Mouse (Mus musculus): ENCODE measurements at regions not wholly inside any gene's neighbourhood (a gene's known extent, or its start where the extent isn't known, plus 50 kb on each side); places are given as distances from the start of the nearest gene placed in this dataset.
"Not testable (repeated sequence)": the region's sequence is repeated elsewhere in the genome, so short reads cannot be mapped to it uniquely, and the experiment has no call there.

- no peak for DNase-seq
These were observed 69.4 kb upstream of the Dph6 start for GRCm38 (mm10) chr2:114723971-114724666.

- DNase-seq: no peak
These were observed 72.4 kb upstream of the Dph6 start for GRCm38 (mm10) chr2:114727197-114727596.

GRCm38 (mm10) chr2:114734861-114735569, 80.3 kb upstream of the Dph6 start:
- DNase-seq: no peak

GRCm38 (mm10) chr2:114739421-114740212, 84.9 kb upstream of the Dph6 start:
- DNase-seq: no peak

DNA sequence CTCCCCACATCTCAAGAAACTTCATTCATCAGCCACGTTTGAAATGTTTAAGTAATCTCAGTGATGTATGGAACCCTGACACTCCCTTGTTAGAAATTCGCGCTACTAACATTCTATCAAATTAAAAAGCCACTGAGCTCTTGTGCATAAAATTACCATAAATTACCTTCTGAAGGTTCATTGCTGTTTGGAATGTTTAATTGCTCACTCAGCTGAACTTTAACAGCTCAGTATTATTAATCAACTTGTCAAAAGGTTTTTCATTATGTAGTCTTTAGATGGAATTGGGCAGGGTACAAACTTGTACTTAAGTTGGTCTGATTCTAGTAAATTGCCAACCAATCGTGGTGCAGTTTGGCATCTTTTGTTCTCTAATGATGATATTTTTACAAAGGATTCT, 108.5 kb upstream of the Dph6 start:
- no peak for DNase-seq

DNA sequence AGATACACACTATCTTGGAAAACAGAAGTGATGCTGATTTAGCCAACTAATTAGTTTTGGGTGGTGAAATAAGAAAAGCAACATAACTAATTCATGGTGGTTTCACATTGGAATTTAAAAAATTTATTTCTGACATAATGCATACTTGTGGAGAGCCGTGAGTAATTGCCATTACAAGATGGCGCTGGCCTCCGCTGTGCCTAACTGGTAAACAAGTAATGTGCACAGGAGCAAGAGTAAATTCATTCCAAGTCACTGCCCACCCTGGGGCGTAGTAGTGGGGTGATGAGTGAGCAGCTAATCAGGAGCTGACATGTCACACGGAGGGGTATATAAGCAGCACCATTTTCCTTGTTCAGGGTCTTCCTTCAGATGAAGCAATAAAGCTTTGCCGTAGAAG, 119.0 kb upstream of the Dph6 start:
- not testable (repeated sequence) for DNase-seq

DNA sequence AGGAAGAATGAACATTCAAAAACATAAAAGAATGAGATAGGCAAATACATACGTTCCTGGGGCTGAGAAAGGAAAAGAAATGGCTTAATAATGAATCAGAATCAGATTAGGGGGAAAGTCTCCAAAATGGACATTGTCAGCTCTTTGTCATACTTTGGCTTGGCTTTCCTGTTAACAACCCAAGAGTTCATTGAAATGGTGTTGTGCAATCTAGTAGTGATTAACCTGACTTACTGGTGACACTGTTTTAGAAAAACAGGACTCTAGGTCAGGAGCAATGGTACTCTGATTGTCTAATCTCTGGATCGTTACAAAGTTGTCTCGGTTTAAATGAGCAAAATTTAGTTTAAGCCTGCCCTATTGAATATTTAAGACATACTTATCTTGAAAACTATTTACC, 119.5 kb upstream of the Dph6 start:
- DNase-seq: no peak

DNA sequence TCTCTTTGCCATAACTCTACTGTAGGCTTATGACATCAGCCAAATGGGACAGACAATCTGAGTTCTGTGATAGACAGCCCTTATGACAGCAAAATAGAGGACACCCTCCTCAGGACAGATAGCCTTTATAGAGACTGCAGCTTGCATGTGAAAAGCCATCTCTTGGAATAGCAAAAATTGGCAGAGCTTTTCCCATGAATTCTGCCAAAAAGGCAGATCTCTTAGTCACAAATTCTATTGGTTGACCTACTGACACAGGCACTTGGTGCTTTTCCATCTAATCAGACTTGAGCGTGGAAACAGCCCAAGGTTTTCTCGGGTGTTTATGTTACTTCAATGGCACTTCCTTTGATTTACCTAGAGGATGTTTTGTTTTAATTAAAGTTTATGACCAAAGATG, 120.8 kb upstream of the Dph6 start:
- no peak for DNase-seq

DNA sequence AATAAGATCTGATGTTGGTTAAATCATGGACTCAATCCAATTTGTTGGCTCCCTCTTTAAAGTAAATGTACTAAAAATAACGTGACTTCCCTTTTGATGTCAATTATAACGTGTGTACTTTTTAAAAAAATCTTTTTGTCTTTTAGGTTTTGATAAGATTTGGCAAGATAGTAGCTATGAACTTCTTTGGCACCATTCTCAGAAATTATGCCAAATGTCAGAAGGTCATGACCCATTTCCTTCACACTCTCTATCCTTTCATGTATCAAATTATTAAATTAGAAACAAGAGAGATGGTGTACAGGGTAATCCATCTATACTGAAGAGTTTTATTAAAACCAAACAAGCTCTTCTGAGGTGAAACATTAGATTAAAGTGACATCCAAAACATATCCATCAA, 121.4 kb upstream of the Dph6 start:
- no peak for DNase-seq

DNA sequence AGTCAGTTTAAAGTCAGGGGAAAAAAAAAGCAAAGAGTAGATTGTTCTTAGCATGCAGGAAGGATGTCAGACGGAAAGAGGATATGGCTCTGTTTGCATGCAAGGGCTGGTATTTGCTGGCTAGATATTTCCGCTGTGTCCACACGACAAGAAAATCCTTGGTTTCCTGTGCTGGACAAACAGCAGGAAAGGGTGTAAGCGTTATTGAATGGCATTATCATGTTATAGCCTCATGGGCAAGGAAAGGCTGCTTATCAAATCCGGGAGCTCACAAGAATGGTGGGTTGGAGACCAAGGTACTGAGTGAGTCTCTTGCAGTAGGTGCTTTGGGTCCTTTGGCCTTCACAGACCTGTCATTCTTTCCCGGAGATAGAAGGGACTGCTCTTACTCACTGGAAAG, 127.7 kb upstream of the Dph6 start:
- no peak for DNase-seq

- DNase-seq: peak; percentile 20
These were observed 129.4 kb upstream of the Dph6 start for GRCm38 (mm10) chr2:114784191-114784590.

DNA sequence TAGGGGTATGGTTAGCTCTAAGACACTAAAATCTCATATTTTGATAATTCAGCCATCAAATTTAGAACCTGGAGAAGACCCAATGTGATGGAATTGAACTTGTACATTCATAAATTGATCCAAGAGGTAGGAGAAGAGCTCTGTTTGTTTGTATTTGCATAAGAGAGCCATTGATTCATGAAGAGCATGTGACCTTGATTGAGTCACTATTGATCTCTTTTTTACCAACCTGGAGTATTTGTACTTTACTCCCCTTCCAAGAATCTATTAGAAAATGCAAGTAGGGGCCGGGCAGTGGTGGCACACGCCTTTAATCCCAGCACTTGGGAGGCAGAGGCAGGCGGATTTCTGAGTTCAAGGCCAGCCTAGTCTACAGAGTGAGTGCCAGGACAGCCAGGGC, 133.5 kb upstream of the Dph6 start:
- no peak for DNase-seq

DNA sequence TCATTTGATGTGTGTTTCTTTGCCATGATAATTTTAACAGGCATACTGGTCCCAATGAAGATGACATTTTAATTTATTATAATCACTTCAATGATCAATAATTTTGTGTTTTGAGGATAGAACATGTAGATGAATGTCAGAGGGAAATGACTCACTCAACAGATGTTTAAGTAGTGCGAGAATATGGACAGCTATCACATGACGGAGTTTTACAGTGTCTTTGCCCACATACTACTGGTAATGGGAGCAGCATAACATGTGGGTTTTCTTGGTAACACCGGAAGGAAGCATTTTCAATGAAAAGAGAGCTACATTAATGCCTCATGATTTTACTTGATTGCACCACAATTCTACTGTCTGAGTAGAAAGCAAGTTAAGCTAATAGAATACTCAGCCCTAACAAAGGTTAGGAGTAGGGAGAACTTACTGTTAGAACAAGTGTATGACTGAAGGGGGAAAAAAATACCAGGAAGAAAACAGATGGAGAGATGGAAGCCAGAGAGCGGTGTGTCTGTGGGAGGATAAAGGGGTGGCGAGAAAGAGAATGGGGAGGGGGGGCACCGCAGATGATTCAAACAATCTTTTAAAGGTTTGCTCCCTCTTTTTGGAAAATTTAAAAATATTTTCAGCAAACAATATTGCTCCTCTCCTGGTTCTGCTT, 142.0 kb upstream of the Dph6 start:
- no peak for DNase-seq

DNA sequence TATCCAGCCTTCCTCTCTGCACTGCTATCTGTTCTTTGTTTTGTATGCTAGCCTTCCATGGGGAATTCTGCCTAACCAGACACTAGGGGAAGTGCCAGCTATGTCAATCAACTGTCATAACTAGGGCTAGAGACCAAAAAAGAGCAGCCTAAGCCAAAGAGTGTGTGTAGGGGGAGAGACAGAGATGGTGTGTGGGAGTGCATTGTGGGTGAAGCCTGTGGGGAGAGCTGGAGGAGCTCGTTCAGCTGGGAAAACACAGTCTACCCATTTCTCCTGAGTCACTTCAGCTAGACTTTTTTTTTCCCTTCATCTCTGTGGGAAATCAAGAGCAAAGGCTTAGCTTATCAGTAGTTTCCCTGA, 142.5 kb upstream of the Dph6 start:
- DNase-seq: no peak

- no peak for DNase-seq
These were observed 148.5 kb upstream of the Dph6 start for GRCm38 (mm10) chr2:114803241-114803640.

DNA sequence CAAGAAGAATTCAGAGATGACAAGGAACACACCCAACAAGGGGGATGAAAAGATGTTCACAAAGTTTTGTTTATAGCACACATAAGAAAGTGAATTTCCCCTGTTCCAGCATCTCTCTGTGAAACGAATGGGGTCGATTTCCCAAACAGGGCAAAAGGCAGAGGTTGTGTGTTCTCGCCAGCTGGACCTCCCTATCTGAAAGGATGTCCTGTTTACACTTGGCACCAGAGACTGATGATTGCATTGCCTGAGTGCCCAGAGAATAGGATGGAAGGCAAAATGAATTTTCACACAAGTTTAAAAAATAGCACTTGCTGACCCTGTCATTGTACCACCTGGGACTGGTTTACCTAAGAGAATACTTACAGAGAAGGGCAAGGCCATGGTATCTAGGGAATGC, 149.2 kb upstream of the Dph6 start:
- no peak for DNase-seq

DNA sequence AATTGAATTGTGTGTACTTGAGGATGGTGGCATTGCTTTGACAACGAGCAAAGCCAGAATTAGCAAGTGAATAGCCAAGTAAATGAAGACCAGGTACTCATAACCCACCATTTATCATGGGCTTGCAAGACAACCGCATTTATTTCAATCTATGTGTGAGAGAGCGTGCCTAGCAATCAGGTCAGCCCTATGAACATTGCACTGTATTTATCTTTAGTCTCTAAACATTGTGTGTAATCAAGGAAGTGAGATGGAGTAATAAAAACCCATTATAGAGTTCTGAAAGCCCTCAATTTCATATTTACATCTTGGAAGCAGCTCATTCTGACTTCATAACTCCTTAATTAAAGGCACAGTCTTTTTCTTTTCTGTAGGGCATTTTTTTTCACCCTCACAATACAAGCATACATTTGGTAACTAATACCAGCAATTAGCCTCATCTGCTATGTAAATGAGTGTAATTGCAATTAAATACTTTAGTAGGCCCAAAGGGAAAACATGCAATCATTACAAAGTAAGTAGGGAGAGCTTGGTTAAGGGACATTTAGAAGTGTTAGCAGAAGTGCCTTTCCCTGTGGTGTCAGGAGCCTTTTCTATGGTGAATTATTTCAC, 150.8 kb upstream of the Dph6 start:
- DNase-seq: no peak

DNA sequence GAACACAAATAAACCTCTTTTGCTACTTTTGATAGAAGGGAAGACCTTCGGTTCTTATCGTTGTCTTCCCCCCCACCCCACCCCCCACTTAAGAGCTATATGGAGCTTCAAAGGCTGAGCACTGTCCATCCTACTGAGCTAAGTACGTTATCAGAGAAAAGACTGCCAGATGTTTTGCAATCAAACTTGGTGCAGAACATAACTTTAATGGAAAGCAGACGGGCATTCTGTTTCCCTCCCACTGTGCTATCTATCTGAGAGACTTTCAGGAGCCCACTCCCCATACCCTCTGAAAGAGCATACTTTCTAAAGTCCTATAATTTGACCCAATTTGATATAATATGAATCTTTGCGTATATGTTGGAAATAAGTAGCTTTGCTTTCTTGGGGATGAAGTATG, 153.3 kb upstream of the Dph6 start:
- DNase-seq: peak; percentile 44

DNA sequence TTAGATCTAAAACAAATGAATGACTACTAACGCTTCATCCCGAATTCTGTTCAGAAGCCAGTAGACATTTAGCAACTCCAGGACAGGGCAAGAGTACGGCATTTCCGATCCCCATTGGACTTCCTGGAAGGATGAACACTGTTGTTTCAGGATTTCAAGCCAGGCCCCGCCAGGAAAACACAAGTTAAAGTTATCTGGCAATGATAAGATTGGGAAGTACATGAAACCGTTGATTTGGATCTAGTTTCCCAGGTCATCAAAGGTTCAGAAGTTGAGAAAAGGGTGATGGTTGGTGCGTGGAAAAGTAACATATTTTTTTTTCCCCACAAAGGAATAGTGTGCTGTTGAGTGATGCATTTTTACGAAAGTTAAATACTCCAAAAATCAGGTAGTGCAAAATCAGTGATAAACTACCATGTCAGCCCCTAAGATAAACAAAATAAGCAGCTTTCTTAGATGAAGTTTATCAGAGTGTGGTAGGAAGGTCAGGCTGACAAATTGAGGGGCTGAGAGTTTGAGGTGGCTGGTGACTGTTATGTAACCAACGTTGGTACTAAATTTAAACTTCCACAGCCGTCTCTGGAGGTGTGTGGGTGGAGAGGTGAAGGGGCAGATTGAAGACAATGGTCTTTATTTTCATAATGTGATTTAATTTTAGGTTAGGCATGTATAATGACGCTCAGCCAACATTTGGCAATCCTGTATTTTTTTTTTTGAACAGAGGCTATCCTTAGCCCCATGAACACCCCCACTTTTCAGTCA, 157.6 kb upstream of the Dph6 start:
- no peak for DNase-seq

- DNase-seq: peak; percentile 72
These were observed 158.1 kb upstream of the Dph6 start for GRCm38 (mm10) chr2:114812903-114813290.

DNA sequence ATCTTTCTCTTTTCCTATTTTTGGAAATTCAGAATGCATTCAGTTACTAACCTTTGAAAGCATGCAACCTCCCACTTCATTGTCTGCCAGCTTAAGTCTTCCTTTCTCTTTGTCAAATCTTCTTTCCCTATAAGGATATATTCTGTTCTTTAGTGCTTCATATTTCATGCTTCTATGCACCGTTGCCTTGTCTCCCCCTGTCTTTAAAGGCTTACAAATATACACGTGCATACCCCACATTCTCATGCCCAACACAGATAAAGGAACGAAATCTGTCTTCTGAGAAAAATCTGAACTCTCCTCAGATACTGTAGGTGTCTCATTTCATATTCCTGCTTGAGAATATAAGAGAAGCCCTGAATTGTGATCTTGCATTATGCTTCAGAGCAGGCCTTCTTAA, 167.9 kb upstream of the Dph6 start:
- no peak for DNase-seq

- no peak for DNase-seq
These were observed 173.4 kb upstream of the Dph6 start for GRCm38 (mm10) chr2:114828192-114828591.
